Mouse (Mus musculus) gastrocnemius, adult 18-20 months (tissue): Measurements from ENCODE around the gene Mapt. TPM values are rescaled to one million over a fixed set of nuclear protein-coding genes. Genes with fewer than 3 reads are reported as not detected.

Source experiments
- DNase-seq: peaks from one replicate; pipeline ENCODE4 v3.0.0; 2021; ENCODE audit warnings: low spot score
- total RNA-seq, 2 experiments: library from RNA; stranded (reverse); gene quantifications; 2 replicates each; pipeline ENCODE4 v1.2.3; 2021

Gene Mapt
- total RNA-seq, 2 experiments from 2014 or later = 71.8 to 85.5 TPM

GRCm38 (mm10) chr11:104310226-104310887 is 79.2 kb downstream of the Mapt start:
- DNase-seq = no peak

DNA sequence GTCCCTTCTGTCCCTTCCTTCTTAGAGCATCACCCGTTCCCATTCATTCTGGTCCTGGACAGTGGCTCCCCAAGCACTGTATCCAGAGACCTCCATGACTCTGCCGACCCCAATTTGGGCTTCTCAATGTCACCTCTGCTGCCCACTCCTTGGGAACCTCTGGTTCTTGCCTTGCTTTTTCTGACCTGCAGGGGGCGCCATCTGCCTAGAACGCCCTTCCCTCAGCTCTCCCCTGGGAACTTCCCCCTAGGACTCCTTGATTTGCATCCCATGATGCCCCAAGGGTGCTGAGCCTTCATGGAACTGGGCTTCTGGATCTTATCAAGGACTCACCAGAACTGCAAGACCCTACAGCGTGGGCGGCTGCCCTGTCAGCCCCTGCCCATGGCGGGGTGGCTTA is 80.5 kb downstream of the Mapt start:
- no peak for DNase-seq

GRCm38 (mm10) chr11:104315703-104316102 is 84.5 kb downstream of the Mapt start:
- peak; percentile 83 for DNase-seq

DNA sequence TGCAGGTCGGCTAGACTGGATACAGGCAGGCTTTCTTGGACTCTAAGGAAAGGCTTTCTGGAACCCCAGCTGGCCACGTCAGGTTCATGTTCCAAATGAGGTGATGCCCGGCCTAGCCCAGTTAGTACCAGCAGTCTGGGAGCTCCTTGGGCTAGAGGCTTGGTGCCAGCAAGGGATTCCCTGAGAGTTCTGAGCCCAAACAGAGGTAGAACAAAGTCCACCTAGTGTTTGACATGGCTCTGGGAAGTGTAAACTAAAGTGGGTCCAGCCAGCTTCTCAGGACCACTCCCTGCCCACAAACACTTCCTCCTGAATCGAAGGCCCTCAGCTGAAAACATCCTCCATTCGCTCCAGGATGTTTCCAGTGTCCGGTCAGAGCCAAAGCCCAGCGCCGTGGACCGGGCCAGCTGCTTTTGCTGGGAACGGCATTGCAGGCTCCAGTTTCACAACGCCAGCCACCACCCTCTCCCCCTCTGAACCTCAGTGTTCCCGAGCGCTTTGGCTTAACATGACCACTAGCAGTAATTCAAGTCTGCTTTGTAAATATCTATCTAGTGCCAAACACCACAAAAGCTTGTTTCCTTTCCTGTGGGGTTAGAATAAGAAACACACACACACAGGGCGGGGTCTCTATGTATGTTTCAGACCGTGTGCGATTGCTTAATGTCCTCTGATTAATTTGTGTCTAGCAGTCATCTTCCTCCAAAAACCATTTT is 85.7 kb downstream of the Mapt start:
- peak; percentile 75 for DNase-seq

DNA sequence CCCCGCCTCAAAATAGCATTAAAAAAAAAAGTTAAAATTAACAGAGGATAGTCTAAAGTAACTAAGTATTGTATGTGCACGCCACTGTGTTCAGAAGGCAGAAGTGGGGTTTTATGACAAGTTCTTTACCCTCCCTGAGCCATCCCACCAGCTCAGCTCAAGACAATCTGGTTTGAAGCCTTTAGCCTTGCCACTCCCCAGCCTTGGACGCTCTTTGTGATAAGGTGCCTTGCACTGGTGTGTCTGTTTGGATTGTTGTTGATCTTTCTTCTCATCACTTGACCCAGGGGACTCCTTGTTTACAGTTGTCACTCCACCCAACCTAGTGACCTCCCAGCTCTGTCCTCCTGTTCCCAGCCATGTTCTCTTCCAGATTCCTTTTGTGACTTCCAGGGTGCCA is 86.4 kb downstream of the Mapt start:
- no peak for DNase-seq

- peak; percentile 29 for DNase-seq
Measured at GRCm38 (mm10) chr11:104318940-104319781, 88.0 kb downstream of the Mapt start.

GRCm38 (mm10) chr11:104320511-104320910 is 89.3 kb downstream of the Mapt start:
- DNase-seq = no peak

- no peak for DNase-seq
Measured at GRCm38 (mm10) chr11:104322142-104322541, 91.0 kb downstream of the Mapt start.

- DNase-seq = no peak
Measured at GRCm38 (mm10) chr11:104327462-104327861, 96.3 kb downstream of the Mapt start.

- DNase-seq = no peak
Measured at GRCm38 (mm10) chr11:104327946-104328345, 96.8 kb downstream of the Mapt start.

DNA sequence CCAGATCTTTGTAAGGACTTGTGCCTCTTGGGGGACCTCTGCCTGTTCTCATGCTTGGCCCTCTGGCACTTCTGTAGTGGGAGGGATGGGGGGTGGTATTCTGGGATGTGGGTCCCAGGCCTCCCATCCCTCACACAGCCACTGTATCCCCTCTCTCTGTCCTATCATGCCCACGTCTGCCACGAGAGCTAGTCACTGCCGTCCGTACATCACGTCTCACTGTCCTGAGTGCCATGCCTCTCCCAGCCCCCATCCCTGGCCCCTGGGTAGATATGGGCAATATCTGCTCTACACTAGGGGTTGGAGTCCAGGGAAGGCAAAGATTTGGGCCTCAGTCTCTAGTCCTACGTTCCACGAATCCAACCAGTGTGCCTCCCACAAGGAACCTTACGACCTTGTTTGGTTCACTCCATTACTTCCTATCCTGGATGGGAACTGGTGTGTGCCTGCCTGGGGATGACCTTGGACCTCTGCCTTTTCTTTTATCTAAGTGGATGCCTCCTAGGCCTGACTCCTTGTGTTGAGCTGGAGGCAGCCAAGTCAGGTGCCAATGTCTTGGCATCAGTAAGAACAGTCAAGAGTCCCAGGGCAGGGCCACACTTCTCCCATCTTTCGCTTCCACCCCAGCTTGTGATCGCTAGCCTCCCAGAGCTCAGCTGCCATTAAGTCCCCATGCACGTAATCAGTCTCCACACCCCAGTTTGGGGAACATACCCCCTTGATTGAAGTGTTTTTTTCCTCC is 98.2 kb downstream of the Mapt start:
- DNase-seq = no peak

DNA sequence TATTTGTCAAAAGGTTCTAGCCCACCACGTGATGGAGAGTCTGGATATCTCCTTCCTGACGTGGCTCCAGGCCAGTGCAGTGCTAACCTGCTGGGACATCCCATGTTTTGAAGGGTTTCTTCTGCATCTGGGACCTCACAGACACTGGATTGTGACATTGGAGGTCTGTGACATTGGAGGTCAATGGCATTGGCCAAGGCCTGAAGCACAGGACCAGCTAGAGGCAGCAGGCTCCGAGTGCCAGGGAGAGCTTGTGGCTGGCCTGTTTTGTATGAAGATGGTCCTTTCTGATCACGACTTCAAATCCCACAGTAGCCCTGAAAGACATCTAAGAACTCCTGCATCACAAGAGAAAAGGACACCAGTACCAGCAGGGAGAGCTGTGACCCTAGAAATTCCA is 99.0 kb downstream of the Mapt start:
- no peak for DNase-seq

DNA sequence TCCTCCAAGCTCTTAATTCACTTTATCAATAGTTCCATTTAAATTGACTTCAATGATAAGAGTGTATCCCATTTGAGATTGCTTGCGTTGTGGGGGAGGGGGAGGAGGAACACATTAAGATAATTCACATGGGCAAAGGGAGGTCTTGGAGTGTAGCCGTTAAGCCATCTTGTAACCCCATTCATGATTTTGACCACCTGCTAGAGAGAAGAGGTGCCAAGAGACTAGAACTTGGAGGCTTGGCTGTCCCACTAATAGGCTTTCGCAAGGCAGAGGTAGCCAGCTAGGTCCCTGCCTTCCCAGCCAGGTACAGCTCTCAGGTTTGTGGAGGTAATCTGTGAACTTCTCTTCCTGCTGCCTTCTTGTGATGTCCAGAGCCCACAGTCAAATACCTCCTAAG is 100.0 kb downstream of the Mapt start:
- no peak for DNase-seq

DNA sequence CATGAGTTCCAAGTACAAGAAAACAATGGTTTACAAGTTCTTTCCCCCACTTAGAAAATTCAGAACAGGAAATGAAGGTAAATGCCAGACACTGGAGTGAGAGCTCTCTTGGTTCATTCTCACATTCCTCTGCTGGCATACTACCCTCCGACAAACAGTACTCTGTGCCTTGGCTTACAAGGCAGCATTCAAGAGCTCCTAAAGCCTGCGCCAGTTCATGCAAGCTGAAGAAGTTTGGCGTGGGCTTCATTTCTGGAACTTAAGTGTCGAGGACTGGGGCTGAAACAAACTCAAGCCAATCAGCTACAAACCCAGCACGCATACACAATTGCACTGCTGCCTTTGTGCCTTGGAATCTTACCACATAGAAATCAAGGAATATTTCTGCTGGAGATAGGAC is 100.9 kb downstream of the Mapt start:
- no peak for DNase-seq

GRCm38 (mm10) chr11:104334115-104334514 is 102.9 kb downstream of the Mapt start:
- DNase-seq = no peak

GRCm38 (mm10) chr11:104334946-104335345 is 103.8 kb downstream of the Mapt start:
- DNase-seq = no peak

DNA sequence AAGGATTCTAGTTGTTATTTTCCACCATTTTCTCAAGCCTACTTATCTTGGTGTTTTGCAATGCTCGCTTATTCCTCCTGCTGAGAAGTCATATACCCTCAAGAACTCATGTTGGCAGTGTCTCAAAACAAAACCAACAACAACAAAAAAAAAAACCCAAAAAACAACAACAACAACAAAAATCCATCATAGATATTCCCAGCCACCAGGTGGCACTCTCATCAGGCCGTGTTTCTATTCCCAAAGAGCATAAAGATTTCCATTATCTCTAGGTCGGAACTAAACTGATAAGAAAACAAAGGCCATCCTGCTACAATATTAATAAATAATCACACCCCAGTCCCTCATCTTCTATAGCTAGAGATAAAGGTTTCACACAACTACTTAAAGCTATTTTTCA is 115.7 kb downstream of the Mapt start:
- no peak for DNase-seq

- no peak for DNase-seq
Measured at GRCm38 (mm10) chr11:104361790-104362189, 130.6 kb downstream of the Mapt start.

DNA sequence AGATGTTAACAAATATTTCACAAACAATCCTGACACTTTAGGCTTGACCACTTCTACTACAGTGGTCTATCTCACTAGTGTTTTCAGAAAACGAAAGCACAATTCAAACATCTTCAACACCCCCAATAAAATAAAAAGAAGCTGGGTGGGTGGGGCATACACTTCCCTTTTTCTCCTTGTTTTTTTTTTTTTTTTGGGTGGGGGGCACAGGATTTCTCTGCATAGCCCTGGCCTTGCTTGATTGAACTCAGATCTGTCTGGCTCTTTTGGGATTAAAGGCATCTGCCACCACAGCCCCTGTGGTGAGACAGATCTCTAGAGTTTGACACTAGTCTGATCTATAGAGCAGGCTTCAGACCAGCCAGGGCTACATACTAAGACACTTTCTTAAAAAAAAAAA is 131.5 kb downstream of the Mapt start:
- no peak for DNase-seq

- DNase-seq = no peak
Measured at GRCm38 (mm10) chr11:104363823-104364600, 132.8 kb downstream of the Mapt start.
